Mouse (Mus musculus) stomach, postnatal 0 days (tissue): ENCODE measurements around the gene Zfp398. TPM values are rescaled to one million over a fixed set of nuclear protein-coding genes. Genes with fewer than 3 reads are reported as not detected.

Experiments used
- ATAC-seq: fragments of 200-750 bp; cut with Nextera tagmentation; 2 replicates; pipeline ENCODE4 v1.8.0; 2017; ENCODE audit not compliant: low FRiP score, low TSS enrichment
- DNase-seq: peaks from one replicate; pipeline ENCODE4 v3.0.0-alpha.2; 2016; ENCODE audit warnings: low spot score
- H3K27ac ChIP-seq: fragments of 300-500 bp; sonication (generic); replicated peaks from 2 replicates; pipeline ENCODE4 v1.5.1; 2014; ENCODE audit warnings: mild to moderate bottlenecking, control low read depth
- H3K27me3 ChIP-seq: fragments of 300-500 bp; sonication (generic); 2 replicates; pipeline ENCODE4 v1.6.1; 2014; ENCODE audit warnings: low read length; ENCODE audit not compliant: control insufficient read depth, insufficient read depth
- H3K36me3 ChIP-seq: fragments of 300-500 bp; sonication (generic); 2 replicates; pipeline ENCODE4 v1.6.1; 2014; ENCODE audit warnings: low read length, mixed read lengths; ENCODE audit not compliant: control insufficient read depth, insufficient read depth
- H3K4me1 ChIP-seq: fragments of 300-500 bp; sonication (generic); replicated peaks from 2 replicates; pipeline ENCODE4 v1.6.1; 2014; ENCODE audit warnings: antibody characterized with exemption; ENCODE audit not compliant: control insufficient read depth, insufficient read depth
- H3K4me2 ChIP-seq: fragments of 300-500 bp; sonication (generic); replicated peaks from 2 replicates; pipeline ENCODE4 v1.6.1; 2014; ENCODE audit warnings: low read depth, mild to moderate bottlenecking, control low read depth, moderate library complexity
- H3K4me3 ChIP-seq: fragments of 300-500 bp; sonication (generic); 2 replicates; pipeline ENCODE4 v1.5.1; 2014; ENCODE audit warnings: low read depth, low read length, control low read depth
- H3K9ac ChIP-seq: fragments of 300-500 bp; sonication (generic); 2 replicates; pipeline ENCODE4 v1.6.1; 2014; ENCODE audit warnings: mild to moderate bottlenecking, low read length, control low read depth, mixed read lengths
- H3K9me3 ChIP-seq: fragments of 300-500 bp; sonication (generic); 2 replicates; pipeline ENCODE4 v1.6.1; 2016; ENCODE audit warnings: low read length; ENCODE audit not compliant: control insufficient read depth
- CTCF ChIP-seq: IDR thresholded peaks from 2 replicates; pipeline ENCODE4 v1.5.1; 2016; ENCODE audit warnings: antibody characterized with exemption, low read depth, mild to moderate bottlenecking, moderate library complexity
- EP300 ChIP-seq: optimal IDR thresholded peaks from 2 replicates; pipeline ENCODE3; 2016; ENCODE audit warnings: antibody characterized with exemption
- WGBS: fragments of 180-500 bp; shearing (Covaris S2); extraction: QIAGEN DNeasy Blood & Tissue Kit; methylation state at CpG from one replicate; pipeline ENCODE4 v1.1.7; 2014; 5-methylcytosine and 5-hydroxymethylcytosine counted together
- polyA plus RNA-seq: library from polyadenylated mRNA; unstranded; fragments of >200 nt; fragmentation: Nextera tagmentation; extraction: Ambion mirVana; gene quantifications from 2 replicates; pipeline ENCODE4 v1.2.1, GENCODE M21; 2015

The Zfp398 gene
- polyA plus RNA-seq, 1 experiment from 2014 or later: 3.8 TPM

DNA sequence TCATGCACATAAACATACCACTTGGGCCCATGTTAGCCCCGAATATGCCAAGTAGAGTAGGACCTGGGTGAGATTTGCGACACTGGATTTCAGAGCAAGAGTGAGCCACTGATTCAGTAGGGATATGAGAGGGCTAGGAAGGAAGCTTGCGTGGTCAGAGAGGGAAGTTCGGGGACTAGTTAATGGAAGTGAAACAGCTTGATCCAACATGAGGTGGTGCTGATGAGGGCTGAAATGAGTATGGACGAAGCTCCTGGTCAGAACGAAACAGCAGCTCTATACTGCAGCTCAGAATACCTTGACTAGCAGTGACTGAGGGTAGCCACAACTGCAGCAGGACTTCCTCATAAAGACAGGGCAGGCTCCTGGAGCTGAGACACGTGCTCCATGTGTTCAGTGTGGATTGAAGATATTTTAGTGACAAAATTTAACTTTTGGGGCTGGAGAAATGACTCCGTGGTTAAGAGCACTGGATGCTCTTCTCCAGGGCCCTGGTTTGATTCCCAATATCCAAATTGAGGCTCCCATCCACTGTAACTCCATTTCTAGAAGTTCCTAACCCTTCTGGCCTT lies 53.4 kb downstream of the Zfp398 start:
- WGBS: 76% methylated on average over 8 of the region's 8 CpGs
- H3K9me3 ChIP-seq: no peaks in the 10 kb centered on the region
- no peaks in the 10 kb centered on the region for H3K27me3 ChIP-seq
- H3K36me3 ChIP-seq: peaks cover 35% of the 10 kb centered on the region
- H3K4me1 ChIP-seq: no peaks in the 10 kb centered on the region
- TF ChIP-seq EP300 (no peak), CTCF (no peak)
- DNase-seq (no peak), ATAC-seq (no peak)
- no peak overlapping the region for H3K4me2 ChIP-seq
- H3K9ac ChIP-seq: no peak overlapping the region
- H3K4me3 ChIP-seq: no peak overlapping the region
- H3K27ac ChIP-seq: no peak overlapping the region

GRCm38 (mm10) chr6:47899416-47899815 lies 64.0 kb downstream of the Zfp398 start:
- Histone ChIP-seq H3K27me3 (no peaks in the 10 kb centered on the region), H3K27ac (no peak overlapping the region), H3K4me1 (no peaks in the 10 kb centered on the region), H3K9ac (no peak overlapping the region), H3K4me2 (no peak overlapping the region), H3K9me3 (no peaks in the 10 kb centered on the region), H3K36me3 (peaks cover 10% of the 10 kb centered on the region), H3K4me3 (no peak overlapping the region)
- ATAC-seq (no peak), DNase-seq (no peak)
- TF ChIP-seq CTCF (no peak), EP300 (no peak)
- WGBS: 86% methylated on average over 6 of the region's 6 CpGs

- ATAC-seq (no peak), DNase-seq (no peak)
- WGBS: 80% methylated on average over 4 of the region's 4 CpGs
- no peak overlapping the region for H3K4me3 ChIP-seq
- H3K36me3 ChIP-seq: peaks cover 21% of the 10 kb centered on the region
- H3K27me3 ChIP-seq: no peaks in the 10 kb centered on the region
- H3K4me2 ChIP-seq: no peak overlapping the region
- TF ChIP-seq EP300 (no peak), CTCF (no peak)
- H3K4me1 ChIP-seq: no peaks in the 10 kb centered on the region
- no peaks in the 10 kb centered on the region for H3K9me3 ChIP-seq
- H3K9ac ChIP-seq: no peak overlapping the region
- no peak overlapping the region for H3K27ac ChIP-seq
These were observed 68.1 kb downstream of the Zfp398 start for GRCm38 (mm10) chr6:47903587-47903986.

DNA sequence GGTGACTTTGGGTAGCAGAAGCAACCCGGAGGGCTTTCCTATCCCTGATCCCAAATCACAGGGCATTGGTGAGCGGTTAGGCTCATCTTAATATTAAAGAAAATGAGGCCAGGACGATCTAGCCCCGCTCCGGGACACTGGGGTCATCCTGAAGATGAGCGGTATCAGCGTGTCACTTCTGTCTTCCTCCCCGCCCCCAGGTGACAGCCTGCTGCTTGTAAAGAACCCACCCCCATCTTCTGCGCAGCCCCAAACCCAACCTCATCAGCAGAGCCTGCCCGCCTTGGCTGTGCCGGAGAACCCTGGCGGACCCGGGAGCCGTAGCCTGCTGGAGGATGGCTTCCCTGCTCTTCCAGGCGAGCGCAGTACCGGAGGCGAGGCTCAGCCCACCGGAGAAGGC lies 68.9 kb downstream of the Zfp398 start:
- Histone ChIP-seq H3K4me2 (no peak overlapping the region), H3K9ac (no peak overlapping the region), H3K4me3 (no peak overlapping the region), H3K36me3 (peaks cover 18% of the 10 kb centered on the region), H3K27ac (no peak overlapping the region), H3K27me3 (no peaks in the 10 kb centered on the region), H3K9me3 (no peaks in the 10 kb centered on the region), H3K4me1 (no peaks in the 10 kb centered on the region)
- DNase-seq: no peak
- WGBS: 74% methylated on average over 16 of the region's 19 CpGs
- peak; percentile 7; the same call in 1 of the 2 replicates for ATAC-seq
- TF ChIP-seq CTCF (no peak), EP300 (no peak)

DNA sequence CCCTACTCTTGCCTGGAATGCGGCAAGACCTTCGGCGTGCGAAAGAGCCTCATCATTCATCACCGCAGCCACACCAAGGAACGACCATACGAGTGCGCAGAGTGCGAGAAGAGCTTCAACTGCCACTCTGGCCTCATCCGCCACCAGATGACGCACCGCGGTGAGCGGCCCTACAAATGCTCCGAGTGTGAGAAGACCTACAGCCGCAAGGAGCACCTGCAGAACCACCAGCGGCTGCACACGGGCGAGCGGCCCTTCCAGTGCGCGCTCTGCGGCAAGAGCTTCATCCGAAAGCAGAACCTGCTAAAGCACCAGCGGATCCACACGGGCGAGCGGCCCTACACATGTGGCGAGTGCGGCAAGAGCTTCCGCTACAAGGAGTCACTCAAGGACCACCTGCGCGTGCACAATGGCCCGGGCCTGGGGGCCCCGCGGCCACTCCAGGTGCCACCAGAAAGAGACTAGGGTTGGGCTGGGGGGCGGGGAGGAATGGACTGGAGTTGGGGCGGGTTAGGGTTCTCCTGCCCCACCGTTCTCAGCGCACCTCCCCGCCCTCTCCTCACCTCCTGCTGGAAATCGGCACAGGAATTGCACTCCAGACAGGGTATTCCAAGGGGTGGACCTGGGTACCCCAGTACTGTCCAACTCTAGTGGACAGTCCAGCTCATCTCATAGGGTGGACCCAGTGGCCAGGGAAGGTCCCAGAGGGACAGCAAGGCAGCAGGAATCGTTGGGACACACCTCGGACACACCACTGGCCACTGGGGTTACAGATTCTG lies 69.6 kb downstream of the Zfp398 start:
- TF ChIP-seq EP300: no peak
- no peak for TF ChIP-seq CTCF
- Histone ChIP-seq H3K27me3 (no peaks in the 10 kb centered on the region), H3K9ac (no peak overlapping the region), H3K4me2 (no peak overlapping the region), H3K4me1 (no peaks in the 10 kb centered on the region), H3K27ac (no peak overlapping the region), H3K9me3 (no peaks in the 10 kb centered on the region), H3K4me3 (no peak overlapping the region), H3K36me3 (peaks cover 14% of the 10 kb centered on the region; the same call in 1 of the 2 replicates)
- 81% methylated on average over 44 of the region's 44 CpGs for WGBS
- DNase-seq: no peak
- ATAC-seq: no peak

- Histone ChIP-seq H3K4me3 (no peak overlapping the region), H3K27ac (no peak overlapping the region), H3K9me3 (no peaks in the 10 kb centered on the region), H3K36me3 (peaks cover 14% of the 10 kb centered on the region; the same call in 1 of the 2 replicates), H3K4me2 (no peak overlapping the region), H3K9ac (no peak overlapping the region), H3K27me3 (no peaks in the 10 kb centered on the region), H3K4me1 (no peaks in the 10 kb centered on the region)
- WGBS: 92% methylated on average over 5 of the region's 5 CpGs
- ATAC-seq: no peak
- DNase-seq: no peak
- TF ChIP-seq EP300 (no peak), CTCF (no peak)
These were observed 70.9 kb downstream of the Zfp398 start for GRCm38 (mm10) chr6:47906326-47906725.
